Mouse (Mus musculus) regulatory T cell (primary cell): ENCODE measurements around the gene Cmtm2a.
"Not testable (repeated sequence)": the region's sequence is repeated elsewhere in the genome, so short reads cannot be mapped to it uniquely, and the experiment has no call there.

ENCODE experiments used
- in situ Hi-C: fragments of 300-600 bp; cut with MboI, MseI; formaldehyde crosslinking; loops from one replicate; pipeline ENCODE4 v1.15.1; 2025; ENCODE audit warnings: high pct_unique_total_duplicates

Gene Cmtm2a

DNA sequence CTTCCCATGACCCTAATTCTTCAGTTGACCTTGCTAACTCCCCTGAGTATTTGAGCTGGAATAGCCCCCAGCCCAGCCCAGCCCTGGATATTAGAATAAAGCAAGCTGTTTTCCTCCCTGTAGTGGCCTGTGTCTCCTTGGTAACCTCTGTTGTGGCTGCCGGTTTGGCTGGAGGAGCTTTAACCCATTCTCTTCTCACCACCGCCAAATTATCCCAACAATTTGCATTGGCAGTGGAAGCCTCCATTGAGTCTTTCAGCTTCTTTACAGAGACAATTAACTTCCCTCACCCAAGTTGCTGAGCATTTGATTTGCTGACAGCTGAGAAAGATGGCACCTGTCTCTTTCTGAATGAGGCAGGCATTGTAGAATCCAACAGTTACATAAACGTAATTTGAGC, 8.6 kb upstream of the Cmtm2a start:
- in situ Hi-C loops = not testable (repeated sequence)

DNA sequence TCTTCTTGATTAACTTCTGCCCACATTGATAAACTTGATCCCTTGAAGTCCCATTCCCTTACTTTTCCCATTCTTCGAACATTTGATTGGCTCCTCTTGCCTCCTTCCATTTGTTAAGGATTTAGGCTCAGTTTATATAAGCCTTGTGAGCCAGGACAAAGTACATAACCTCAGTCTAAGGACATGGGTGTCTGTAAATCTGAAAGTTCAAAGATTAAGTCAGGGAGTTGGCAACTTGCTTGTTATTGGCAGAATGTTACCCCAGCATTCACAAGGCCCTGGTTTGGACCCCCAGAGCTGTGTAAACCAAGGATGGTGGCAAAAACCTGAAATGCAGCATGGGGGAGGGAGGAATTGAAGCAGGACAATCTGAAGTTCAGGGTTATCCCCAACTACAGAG, 1.4 kb upstream of the Cmtm2a start:
- in situ Hi-C loops = no loop called here

DNA sequence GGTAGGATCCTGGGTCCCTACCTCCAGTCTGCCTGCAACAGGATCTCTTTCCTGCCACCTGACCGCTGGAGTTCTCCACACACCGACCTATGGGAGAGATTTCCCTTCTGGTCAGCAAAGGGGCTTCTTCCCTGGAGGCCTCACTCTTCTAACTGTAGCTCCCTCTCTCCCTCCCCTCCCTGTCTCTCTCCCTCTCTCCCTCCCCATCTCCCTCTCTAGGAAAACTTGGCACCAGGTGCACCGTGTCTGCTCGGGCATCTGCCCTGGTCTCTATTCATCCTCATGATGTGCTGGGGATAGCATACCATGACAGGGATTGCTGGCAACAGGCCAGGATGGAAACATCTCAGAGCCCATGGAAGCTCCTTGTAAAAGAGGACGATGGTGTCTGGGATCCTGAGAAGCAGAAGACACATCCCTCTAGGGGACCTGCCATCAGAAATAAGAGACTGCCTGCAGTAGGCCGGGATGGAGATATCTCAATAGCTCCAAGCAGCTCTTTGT, 24.0 kb downstream of the Cmtm2a start:
- in situ Hi-C loops = loop anchor here (5.0 kb wide), 1 partner anchor 38 kb away; no protein-coding TSS in a partner anchor

DNA sequence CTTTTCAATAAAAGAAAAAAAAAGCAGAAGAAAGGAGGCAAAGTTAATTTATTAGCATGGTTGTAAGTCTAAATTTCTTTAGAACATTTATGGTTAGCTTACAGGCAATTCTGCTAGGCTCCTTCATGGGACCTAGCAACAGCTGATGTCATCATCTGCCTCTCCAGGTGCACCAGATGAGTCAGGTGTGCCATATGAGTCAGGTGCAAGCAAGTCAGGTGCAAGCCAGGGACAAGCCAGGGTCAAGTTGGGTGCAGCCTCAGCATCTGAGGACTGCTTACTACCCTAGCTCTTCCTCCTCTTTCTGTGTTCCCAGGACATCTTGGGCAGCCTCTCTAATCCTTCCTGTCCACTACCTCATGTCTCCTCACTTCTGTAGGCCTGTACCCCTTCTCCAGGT, 24.6 kb downstream of the Cmtm2a start:
- in situ Hi-C loops = loop anchor here (5.0 kb wide), 1 partner anchor 39 kb away; no protein-coding TSS in a partner anchor

DNA sequence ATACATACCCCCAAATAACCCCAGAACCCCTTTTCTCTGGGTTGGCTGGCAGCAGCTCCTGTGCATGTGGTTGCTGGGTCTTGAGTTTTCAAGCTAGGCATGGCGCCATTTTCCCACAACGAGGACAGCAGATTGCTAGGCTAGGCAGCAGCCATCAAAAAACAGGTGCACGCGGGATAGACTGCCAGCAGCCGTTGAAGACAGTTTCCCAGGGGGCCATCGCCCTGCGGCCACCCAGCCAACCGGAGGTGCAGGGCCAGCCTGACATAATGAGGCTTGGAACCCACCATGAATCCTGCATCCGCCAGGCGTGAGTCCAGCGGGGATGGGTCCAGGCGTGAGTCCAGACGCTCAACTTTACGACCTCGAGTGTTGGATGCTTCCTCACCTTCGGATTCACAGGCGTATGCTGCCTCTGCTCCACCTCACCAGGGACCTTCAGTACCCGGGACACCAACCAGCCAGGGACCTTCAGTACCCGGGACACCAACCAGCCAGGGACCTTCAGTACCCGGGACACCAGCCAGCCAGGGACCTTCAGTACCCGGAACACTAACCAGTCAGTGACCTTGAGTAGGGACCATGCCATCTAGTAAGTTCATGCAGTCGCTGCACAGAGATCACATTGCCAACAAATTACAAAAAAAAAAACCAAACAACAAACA, 28.6 kb downstream of the Cmtm2a start:
- in situ Hi-C loops = not testable (repeated sequence)

DNA sequence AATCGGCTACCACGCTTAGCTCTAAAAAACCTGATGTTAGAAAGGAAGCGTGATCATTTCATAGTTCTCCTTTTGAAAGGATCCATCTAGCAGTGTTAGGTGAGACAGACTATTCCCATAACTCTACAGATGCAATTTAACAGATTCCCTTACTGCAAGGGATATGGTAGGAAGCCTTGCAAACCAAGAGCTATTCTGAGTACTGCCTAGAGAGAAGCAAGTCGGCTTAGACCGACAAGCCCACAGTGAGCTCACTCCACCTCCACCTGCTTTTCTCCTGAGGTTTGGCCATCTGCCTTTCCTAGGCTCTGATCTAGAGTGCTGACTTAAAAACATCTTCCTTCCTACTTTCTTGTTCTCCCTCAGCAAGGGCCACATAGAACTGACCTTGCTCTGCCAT, 31.2 kb downstream of the Cmtm2a start:
- in situ Hi-C loops = not testable (repeated sequence)

DNA sequence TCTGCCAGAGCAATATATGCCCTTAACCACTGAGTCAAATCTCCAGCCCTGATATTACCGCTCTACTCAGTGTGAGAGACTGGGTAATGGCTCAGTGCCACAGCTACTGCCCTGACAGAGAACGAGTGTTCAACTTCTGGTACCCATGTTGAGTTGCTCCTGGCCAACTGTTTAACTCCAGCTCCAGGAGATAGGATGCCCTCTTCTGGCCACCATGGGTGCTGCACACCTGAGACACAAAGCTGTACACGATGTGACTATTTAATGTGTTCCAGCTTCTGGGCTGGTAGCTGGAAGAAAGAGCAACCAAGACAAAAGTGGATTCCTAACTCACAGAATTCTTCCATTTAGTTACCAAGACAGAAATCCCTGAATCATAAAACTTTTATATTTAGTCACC, 40.0 kb downstream of the Cmtm2a start:
- in situ Hi-C loops = no loop called here

DNA sequence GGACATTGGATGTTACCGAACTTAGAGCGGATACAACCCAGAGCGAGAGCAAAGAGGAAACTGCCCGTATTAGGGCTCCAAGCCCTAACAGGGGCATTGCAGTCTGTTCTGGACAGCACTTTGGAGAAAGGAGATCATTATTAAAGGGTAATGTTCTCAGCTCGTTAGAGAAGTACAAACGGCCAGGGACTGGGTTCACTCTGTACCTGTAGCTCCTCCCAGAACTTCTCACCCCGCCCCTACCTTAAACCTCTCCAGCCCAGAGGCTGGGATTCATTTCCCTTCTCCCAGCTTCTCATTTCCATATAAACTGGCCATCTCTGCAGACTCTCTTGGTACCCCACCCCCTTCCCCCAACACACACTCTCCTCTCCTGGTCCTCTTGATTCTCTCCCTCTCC, 41.5 kb downstream of the Cmtm2a start:
- in situ Hi-C loops = no loop called here

DNA sequence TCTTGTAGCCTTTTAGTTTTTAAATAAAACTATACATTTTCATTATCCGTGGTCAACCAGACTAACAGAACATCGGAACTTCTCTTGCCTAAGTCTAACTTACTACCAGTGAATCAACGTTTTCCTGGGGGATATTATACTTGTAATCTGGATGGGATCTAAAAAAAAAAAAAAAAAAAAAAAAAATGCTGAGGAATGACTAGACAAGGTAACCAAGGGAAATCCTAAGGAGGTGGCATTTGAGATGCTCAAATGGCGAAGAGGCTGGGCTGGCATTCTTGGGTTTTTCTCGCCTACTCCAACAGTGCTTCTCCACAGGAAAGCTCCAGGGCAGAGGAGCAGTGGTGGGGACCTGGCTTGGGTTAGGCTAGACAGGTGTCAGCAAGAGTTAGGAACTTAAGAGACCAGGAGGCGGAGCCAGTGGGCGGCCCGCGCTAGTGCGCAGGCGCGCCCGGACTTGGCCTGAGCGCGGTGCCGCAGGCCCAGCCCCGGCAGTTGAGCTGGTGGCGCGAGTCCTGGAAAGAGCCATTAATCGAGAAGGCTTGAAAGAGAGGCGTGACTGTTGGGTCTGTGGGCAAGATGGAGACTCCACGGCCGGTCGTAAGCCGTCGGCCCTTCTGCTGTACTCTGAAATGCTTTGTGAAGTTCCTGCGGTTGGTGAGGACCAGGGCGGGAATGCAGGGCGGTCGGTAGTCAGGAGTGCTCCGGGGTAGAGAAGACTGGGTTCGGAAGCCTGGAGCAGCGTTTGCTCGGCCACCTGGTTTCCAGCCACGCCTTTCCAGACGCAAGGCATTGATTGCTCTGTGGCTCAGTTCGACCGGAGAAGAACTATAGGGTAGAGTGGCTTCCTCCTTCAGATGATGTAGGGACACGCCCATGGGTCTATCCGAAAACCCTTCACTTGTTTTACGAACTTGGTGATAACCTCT, 42.3 kb downstream of the Cmtm2a start, which contains the start of gene Cklf:
TSS of gene Cklf (plus strand) at position 423 of the 929 bp plus-strand sequence.
- in situ Hi-C loops = no loop called here

DNA sequence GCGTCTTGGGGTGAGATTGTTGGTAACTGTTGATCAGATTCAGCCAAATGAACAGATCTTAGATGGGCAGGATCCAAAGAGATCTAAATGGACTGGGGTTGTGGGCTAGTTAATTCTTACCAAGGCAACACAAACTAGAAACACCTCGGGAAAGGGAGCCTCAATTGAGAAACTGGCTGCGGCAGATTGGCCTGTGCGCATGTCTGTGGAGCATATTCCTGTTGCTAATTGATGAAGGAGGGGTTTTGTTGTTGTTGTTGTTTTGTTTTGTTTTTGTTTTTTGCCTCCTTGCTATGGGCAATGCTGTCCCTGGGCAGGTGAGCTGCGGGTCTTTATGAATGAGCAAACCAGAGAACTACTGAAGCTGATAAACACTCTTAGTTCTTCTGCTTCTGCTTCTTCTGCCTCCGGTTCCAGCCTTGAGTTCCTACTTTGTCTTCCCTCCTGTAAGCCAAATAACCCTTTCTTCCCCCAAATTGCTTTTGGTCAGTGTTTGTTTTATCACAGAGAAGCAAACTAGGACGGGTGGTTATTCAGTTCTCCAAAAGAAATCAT, 43.5 kb downstream of the Cmtm2a start:
- in situ Hi-C loops = loop anchor here (10.0 kb wide), 1 partner anchor 195 kb away; the partner anchor contains the start of gene Dync1li2

DNA sequence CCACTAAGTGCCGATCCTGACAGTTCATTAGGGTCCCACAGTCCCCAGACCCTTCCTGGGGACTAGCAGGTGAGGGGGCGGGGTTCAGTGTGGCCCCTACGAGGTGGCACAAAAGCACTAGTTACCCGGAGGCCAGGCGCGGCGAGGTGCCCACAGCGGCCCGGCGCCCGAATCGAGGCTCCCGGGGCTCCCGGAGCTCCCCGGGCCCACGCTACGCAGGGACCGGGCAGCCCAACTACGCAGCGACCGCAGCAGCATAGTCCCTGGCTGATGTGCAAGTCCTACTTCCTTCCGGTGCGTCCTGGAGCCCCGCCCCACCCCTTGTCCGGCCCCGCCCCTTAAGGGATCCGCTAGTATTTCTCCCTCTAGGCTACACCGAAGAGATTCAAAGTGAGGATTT, 44.7 kb downstream of the Cmtm2a start, which contains the start of gene Tk2:
TSS of gene Tk2 (minus strand) at position 283 of the 400 bp plus-strand sequence.
- in situ Hi-C loops = loop anchor here (10.0 kb wide), 1 partner anchor 197 kb away; the partner anchor contains the start of gene Dync1li2

DNA sequence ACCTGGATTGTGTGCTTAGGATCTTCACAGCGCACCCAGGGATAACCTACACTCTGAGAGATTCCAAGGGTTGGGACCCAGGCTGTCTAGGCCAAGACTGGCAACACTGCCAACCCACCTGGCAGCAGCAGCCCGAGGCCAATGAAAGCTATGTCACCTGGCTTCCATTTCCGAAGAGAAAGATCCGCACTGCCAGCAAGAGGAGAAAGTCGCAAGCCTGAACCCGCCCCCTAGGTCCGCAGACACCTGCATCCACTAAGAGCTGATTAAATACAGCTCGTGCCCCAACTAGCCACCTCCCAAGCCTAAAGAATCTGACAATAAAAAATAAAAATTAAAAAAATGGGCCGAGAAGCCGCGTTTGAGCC, 45.1 kb downstream of the Cmtm2a start:
- in situ Hi-C loops = loop anchor here (10.0 kb wide), 1 partner anchor 197 kb away; the partner anchor contains the start of gene Dync1li2

DNA sequence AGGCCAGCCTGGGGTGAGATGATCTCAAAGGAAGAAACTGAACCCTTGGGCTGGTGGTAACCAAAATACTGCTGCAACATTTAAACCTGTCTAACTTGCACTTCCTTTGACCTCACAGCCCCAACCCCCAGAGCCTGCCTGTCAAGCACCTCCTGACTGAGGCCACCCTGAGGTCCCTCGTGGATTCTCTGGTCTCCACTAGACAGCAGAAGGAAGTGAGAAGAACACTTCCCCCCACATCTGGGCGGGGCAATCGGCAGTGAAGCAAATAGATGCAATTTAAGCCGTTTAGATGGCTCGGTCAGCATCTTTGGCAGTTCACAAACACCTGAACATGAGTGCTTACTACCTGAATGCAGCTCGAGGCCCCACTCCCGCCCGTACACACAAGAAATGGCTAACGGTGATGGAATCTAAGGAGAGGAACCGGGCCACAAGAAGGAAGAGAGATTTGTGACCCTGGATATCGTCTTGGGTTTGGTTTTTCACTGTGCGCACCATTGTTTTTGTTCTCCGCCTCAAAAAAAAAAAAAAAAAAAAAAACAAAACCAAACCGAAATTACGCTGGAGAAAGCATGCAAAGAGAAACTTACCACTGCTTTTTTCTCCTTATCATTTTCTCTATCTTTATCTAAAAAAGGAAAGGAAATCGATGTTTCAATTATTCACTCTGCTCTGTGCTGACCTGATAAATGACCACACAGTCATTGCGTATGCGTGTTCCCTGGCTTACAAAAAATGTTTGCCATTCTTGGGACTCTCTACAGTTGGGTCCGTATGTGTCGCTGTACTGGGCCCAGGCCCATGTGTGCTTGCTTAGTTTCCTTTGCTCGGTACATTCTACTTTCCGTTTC, 45.7 kb downstream of the Cmtm2a start:
- in situ Hi-C loops = loop anchor here (10.0 kb wide), 1 partner anchor 198 kb away; the partner anchor contains the start of gene Dync1li2

DNA sequence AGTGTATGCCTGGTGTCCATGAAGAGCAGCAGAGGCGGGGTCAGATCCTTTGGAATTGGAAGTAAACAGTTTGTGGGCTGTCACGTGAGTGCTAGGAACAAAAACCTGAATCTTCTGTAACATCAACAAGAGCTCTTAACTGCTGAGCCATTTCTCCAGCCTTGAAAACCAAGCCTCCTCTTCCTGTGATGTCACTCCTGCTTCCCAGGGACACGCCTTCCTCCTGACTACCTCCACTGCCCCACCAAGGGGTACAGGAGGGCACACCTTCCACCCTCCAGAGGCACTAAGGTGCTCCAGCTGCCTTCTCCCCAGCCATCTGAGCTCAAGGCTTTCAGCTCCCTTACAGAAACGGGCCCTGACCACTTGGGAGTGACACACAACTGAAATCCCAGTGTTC, 46.4 kb downstream of the Cmtm2a start:
- in situ Hi-C loops = loop anchor here (10.0 kb wide), 1 partner anchor 198 kb away; the partner anchor contains the start of gene Dync1li2

DNA sequence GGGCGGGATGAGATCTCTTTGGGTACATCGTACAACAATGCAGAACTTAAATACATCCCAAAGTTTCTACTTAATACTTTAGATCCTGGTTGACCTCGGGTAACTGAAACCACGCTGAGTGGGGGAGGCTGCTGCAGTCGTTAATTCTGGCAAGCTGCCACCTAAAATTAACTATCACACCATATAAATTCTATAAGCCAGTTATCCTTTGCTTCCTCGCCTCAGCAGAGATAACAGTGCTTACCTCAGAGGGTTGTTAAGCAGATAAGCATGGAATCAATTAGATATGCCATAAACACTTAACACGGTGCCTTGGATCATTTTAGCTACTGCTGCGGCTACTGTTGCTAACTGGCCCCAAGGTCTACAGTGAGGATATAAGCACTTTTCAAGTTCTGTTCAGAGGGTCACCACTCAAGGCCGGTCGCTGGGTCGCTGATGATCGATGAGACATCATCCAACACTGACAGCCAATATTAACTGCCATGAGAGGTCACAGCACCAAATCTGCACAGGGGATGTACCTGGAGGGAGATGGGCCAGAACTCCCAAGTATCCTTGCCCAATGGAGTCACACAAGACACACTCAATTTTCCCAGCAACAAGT, 50.8 kb downstream of the Cmtm2a start:
- in situ Hi-C loops = loop anchor here (10.0 kb wide), 1 partner anchor 203 kb away; the partner anchor contains the start of gene Dync1li2

DNA sequence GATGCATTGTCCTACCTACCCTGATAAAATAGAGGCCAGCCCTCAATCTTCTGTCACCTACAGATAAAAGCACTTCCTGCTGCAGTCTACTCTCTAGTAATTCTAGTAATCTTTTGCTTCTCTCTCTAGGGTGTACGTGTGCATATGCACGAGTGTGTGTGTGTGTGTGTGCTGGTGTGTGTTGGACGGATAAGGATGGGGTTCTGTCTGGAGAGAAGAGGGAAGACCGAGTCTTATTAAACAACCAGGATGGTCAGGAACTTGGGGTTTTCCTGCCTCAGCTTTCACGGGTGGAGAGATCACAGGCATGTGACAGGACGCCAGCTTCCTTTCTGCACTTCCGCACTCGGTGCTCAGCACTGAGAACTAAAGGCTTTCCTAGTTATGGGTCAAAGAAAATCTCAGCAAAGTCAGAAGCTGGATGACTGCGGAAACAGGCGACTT, 53.5 kb downstream of the Cmtm2a start:
- in situ Hi-C loops = no loop called here

DNA sequence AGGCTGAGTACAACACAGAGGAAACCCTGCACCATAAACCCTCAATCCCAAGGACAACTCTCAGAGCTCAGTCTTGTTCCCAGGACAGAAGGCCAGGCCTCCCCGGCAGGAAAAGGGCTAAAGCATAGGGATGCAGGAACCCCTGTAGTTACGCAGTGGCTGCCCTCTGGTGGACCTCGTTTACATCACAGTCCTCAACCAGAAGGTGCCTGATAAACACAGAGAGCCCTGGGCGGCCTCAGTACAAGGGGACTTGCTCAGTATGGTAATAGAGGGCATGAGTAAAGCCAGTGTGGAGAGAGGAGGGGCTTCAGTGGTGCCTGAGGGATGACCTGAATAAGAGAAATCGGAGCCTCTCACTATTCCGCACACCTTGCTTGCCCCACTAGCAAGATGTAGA, 58.4 kb downstream of the Cmtm2a start:
- in situ Hi-C loops = no loop called here

DNA sequence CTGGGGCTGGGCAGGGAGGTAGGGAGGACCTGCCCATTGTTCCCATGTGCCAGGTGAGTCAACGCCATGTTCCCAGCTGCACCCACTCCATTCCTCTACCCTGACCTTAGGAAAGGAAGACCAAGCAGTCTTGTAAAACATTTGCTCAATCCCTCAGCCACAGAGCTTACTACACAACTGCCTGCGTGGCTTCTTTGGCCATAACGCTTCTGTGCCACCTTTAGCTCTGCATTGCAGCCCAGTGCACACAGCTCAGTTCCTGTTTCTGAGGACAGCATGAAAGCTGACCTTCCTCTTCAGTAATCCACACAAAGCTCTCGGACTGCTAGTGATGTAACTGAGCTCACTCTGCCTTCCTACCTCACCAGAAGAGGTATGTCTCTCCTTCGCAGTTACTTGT, 60.1 kb downstream of the Cmtm2a start:
- in situ Hi-C loops = no loop called here

DNA sequence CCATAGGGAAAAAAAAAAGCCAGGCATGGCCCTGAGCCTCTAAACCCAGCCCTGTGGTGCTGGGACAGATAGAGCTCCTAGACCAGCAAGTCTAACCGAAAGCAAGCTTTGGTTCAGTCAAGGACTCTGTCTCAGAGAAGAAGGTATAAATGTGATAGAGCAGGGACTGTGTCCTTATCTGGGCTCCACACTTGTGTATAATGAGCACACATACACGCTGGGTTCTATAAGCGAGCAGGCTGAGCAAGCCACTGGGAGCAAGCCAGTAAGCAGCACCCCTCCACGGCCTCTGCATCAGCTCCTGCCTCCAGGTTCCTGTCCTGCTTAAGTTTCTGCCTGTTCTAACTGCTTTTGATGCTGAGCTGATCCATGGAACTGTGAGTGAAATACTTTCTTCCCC, 60.9 kb downstream of the Cmtm2a start:
- in situ Hi-C loops = no loop called here
